Mouse (Mus musculus) thymus, postnatal 14 days (tissue): ENCODE results near the gene Prkch.
A peak's percentile ranks its signal among the peaks of the same experiment; 100 is the strongest.
"Not testable (repeated sequence)": the region's sequence is repeated elsewhere in the genome, so short reads cannot be mapped to it uniquely, and the experiment has no call there.

ENCODE experiments used
- DNase-seq: peaks from one replicate; pipeline ENCODE4 v3.0.0; 2021

Prkch gene

GRCm38 (mm10) chr12:73584610-73585240, at the start of gene Prkch:
Gene Prkch (plus strand): TSS chr12:73584796.
- peak; percentile 94 for DNase-seq

- DNase-seq: peak; percentile 39
Observed at GRCm38 (mm10) chr12:73537499-73538138, 47.0 kb upstream of the Prkch start.

DNA sequence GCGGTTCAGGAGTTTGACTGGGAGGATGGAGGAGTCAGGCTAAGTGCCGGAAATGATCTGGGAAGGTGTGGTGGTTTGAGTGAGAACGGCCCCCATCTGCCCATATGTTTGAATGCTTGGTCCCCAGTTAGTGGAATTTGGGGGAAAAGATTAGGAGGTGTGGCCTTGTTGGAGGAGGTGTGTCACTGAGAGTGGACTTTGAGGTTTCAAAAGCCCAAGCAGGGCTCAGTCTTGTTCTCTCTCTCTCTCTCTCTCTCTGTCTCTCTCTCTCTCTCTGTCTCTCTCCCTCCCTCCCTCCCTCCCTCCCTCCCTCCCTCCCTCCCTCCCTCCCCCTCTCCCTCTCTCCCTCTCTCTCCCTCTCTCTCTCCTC, 46.5 kb upstream of the Prkch start:
- DNase-seq: not testable (repeated sequence)

DNA sequence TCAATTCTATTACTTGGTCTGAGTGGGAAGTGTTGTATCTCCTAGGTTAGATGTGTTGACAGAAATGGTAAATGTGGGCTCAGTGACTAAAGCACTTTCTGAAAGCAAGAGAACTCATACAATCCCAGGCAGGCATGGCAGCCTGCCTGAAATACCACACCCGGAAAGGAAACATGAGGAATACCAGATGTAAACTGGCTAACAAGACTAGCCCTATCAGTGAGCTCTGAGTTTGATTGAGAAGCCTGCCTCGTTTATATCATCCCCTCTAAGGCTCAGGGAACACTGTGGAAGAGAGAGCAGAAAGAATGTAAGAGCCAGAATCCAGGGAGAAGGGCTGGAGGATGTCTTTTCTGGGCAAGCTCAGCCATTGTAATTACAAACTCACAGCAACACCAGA, 45.4 kb upstream of the Prkch start:
- DNase-seq: no peak

DNA sequence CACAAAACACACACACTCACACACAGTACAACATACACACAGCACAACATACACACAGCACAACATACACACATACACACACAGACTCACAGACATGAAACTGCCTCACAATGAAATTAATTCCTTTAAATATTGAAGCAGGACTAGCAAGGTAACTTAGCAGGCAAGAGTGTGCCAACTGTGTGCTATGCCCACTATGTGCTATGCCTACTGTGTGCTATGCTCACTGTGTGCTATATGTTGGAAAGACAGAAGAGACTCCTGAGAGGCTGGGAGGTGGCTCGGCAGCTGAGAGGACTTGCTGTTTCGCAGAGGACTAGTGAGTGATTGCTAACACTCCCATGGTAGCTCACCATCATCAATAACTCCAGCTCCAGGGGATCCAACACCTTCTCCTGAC, 44.2 kb upstream of the Prkch start:
- no peak for DNase-seq

DNA sequence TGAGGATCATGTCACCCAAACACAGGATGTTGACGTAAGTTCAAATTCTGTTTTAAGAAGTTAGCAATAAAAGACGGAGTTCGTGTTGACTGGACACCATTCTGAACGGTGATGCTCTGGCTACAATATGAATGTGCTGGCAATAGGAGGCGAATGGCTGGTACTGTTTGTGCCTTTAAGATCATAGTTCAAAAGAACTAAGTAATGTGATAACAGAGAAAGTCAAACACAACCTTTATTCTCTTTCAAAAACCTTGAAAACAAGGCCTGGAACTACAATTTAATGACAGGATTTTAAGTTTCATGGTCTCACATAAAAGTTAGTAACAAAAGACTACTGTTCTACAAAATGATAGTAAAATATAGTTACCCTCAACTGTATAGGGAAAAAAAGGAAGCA, 41.4 kb upstream of the Prkch start:
- no peak for DNase-seq

- DNase-seq: peak; percentile 16
Observed at GRCm38 (mm10) chr12:73544736-73545671, 39.6 kb upstream of the Prkch start.

DNA sequence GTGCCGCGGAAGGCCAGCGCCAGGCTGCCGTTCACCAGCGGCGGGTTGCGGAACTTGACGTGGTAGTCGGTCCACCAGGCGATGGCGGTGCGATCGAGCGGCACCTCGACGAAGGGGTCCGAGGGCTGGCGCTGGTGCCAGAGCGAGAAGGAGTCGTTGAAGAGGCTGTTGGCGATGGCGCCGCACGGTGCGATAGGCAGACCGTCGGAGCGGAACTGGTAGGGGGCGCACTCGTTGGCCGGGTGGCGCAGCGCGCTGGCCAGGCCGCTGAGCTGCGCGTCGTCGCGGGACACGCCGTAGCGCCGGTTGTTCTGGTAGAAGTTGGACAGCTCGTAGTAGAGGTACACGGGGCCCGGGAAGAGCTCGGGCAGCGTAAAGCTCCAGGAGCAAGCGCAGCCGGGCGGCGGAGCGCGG, 38.9 kb upstream of the Prkch start:
- peak; percentile 65 for DNase-seq

GRCm38 (mm10) chr12:73546086-73546711, 38.4 kb upstream of the Prkch start, which contains the start of gene Tmem30b:
Gene Tmem30b (minus strand): TSS chr12:73546392.
- peak; percentile 25 for DNase-seq

DNA sequence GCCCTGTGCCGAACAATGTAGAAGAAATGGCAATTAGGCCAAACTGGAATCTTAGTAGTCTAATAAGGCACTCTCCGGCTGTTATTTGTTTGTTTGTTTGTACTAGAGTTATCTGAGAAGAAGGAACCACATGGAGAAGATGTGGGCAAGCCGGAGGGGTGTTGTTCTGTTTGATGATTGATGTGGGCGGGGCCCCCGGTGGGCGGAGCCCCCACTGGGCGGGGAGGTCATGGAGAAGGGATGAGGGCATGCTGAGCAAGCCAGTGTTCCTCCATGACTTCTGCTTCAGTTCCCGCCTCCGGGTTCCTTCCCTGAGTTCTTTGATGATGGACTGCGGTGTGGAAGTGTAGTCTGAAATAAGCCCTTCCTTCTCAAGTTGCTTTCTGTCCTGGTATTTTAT, 37.0 kb upstream of the Prkch start:
- DNase-seq: no peak

- DNase-seq: no peak
Observed at GRCm38 (mm10) chr12:73548259-73548658, 36.3 kb upstream of the Prkch start.

GRCm38 (mm10) chr12:73554155-73554554, 30.4 kb upstream of the Prkch start:
- DNase-seq: peak; percentile 80

GRCm38 (mm10) chr12:73558525-73559195, 25.9 kb upstream of the Prkch start:
- no peak for DNase-seq

DNA sequence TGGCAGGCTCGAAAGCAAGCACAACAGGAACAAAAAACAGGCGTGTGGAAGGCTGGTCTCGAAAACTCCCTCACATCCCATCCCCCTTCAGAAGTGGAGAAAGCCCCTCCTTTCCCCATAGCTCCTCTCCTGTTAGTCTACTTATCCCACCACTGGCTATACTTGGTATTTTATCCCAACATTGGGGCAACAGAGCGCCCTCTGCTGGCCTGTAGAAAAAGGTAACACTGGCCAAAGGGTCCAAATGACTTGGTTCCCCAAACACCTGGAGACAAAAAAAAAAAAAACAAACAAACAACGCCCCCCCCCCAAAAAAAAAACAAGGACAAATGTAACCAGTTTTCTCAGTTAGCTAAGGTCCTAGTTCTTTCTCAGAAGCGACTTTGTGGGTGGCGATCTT, 24.5 kb upstream of the Prkch start:
- no peak for DNase-seq

DNA sequence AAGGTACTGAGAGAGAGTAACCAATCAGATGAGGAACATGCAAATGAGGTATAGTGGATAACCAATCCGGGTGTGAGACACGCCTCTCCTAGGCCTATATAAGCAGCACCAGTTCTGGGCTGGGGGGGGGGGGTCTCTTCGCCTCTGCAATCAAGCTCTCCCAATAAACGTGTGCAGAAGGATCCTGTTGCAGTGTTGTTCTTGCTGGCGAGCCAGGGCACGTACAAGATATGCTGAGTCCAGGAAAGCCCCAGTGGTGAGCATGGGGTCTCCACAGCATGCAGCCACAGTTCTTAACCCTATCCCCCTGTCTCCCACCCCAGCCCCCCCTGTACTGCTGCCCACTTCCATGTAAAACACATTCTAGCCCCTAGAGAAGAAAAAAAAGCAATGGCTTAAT, 21.5 kb upstream of the Prkch start:
- not testable (repeated sequence) for DNase-seq

- no peak for DNase-seq
Observed at GRCm38 (mm10) chr12:73564176-73564575, 20.4 kb upstream of the Prkch start.

DNA sequence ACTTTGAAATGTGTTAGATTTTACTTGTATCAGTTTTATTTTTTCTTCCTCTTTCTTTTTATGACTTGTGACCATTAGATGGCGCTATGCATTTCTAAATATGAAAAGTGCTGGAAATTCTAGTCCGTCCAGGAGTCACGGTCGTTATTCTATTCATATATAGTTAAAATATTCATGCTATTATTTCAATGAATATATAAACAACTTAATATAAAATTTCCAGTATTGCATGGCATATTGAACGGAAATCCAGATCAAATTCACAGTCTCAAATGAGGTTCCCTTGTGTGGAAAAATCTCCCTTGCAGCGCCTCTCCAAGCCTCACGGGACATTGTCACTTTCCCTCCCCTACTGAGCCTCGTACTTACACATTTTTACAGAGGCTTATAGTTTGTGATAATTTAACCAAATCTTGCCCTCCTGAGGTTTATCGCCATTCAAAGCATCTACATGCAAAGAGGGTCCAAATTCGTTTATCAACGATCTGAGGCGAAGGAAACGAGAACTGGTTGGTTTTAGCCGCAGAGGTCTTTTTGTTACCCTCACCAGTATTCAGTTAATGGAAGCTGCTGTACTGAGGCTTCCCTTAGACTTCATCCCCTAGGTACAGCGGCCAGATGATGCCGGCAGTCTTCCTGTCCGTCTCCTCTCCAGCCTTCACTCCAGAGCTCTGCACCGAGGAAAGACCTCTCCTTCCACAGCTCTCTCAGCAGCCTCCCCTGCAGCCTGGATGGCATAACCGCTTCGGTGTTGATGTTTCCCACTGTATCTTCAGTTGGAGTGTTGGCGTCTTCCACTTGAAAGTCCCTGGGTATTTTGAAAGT, 19.6 kb upstream of the Prkch start:
- peak; percentile 32 for DNase-seq

- DNase-seq: no peak
Observed at GRCm38 (mm10) chr12:73565620-73565969, 19.0 kb upstream of the Prkch start.

DNA sequence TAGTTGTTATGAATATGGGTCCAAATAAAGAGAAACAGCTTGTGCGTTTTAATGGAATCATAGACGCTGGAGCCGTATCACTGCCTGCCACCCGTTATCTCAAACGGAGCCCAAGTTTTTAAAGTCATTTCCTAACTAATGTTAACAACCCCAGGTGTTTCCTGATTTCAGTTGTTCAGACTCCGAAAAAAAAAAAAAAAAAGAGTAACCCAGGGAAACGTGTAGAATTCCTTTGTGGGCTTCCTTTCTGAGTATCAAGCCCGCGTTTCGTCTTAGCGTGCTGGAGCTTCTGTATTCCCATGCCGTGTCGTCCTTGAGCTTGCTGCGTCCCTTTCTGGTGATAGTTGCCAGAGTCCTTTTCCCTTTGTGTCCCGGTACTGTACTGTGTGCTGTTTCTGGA, 10.0 kb upstream of the Prkch start:
- no peak for DNase-seq

- DNase-seq: peak; percentile 24
Observed at GRCm38 (mm10) chr12:73578141-73578540, 6.5 kb upstream of the Prkch start.

DNA sequence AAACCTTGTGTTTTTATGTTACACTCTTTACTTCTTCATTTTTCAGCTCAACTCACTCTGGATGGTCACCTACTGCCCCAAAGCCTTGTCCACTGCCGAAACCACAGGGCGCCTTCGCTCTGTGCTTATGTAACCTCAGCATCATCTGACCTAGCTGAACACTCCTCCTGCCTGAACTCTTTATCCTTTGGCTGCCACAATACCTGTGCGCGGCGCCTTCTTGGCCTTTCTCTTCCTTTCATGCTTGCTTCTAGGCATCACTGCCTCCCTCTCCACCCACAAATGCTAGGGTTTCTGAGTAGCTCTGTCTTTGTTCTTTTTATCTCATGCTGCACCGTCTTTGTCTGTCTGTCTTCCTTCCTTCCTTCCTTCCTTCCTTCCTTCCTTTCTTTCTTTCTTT, 3.8 kb upstream of the Prkch start:
- DNase-seq: peak; percentile 43

GRCm38 (mm10) chr12:73583318-73583717, 1.3 kb upstream of the Prkch start:
- no peak for DNase-seq
